Mouse (Mus musculus): Measurements from ENCODE around the gene Spata5.
"Not testable (repeated sequence)": the region's sequence is repeated elsewhere in the genome, so short reads cannot be mapped to it uniquely, and the experiment has no call there.

Spata5 gene

DNA sequence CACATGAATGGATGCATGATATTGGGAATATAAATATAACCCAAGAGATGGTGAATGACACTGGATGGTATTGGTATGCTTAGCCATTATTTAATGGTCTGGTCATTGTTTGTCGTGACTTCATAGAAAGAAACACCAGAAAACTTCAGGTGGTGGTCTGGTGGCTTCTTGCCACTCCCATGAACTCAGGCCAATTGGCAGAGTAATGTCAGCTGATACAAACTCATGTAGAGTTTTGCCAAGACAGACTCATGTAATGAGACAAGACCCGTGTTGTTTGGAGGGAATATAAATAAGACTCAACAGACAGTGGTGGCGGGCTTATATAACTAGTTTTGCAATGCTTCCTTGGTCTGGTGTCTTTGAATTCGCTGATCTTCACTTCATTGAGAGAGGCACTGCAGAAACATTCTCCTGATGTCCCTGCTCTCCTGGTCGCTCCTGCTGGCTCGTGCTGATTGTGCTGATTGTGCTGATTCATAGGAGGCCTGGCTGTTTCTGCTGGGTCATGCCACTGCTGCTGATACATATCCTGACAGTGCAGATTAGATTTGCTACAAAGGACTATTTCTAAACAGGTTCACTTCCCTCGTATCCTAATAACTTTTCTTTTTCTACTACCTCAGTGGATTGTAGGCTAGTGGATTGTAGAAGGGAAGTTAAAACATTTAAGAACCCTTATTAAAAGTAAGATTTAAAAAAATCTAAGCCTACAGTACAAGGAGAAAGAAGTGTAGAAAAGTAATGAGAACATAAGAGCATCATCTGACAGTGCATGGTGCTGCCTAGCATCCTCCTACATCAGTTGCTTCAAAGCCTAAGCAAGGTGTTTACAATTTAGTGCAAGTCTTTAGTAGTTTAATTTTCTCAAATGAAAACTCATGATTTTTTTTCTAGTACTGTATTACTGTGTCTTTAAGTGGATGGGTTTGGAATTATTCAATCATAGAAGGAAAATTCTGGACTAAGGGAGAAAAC is 90.6 kb downstream of the Spata5 start:
- peak; percentile 12 for DNase-seq (ENCODE audit: low spot score)

DNA sequence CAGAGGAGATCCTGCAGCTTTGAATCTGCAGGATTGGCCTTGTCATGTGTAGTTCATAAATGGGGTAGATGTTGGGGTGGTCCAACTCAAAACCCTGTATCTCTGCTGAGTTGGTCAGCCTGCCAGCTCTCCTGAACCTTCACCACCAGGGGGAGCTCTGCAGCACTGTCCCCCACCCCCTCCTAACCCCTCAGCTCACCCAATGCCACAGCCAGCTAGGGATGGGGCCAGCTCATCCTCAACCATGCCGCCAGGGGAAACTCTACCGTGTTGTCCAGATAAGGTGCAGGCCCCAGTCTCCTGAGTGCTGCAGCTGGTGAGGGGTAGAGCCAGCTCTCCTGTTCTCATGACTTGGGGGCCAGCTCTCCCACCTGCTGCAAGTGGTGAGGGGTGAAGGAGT is 95.8 kb downstream of the Spata5 start:
- DNase-seq (ENCODE audit: low spot score): peak; percentile 61

DNA sequence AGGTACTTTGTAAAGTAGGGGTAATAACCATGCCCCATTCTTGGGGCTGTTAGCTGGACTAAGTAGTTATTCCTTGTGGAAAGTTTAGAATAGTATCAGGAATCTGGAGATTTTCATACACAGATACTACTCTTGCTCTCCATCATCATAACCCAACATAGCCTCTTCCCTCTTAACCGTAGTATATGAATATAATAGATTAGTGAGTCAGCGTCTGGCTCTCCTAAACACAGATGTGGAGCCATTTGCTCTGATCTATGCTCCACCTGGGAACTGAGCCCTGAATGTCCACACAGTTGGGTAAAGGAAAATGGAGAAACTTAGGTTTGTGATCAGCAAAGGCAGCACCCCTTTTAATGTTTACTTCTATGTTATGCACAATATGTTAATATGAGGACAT is 96.7 kb downstream of the Spata5 start:
- DNase-seq (ENCODE audit: low spot score): no peak

- DNase-seq (ENCODE audit: low spot score): no peak
Measured at GRCm38 (mm10) chr3:37518611-37519010, 98.9 kb downstream of the Spata5 start.

DNA sequence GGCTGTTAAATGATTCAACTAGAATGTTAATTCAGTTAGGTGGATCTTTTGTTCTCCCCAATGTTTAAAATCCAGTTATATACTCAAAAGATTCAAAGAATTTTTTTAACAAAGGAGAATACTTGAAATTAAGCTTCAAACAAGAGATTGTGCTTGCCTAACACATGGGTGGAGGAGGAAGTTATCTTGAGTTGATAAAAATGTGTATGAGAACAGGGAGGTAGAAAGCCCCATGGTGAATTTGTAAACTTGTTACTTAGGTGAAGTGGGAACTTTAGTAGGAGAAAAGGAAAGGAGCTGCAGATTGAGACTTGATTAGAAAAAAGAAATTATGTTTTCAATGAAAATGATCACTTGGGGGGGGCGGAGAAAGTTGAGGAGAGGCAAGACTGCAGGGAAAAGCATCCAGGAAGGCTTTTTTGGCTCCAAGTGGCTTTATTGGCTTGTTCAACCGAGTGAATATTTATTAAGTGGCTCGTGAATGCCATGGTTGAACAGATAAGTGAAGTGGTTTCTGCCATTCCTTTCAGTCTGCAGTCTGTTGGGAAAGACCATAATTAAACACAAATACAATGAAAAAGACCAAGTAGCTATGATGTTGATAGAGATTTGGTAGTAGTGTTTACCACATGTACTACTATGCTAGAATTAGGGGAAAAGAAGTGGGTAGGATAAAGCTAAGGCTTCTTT is 100.8 kb downstream of the Spata5 start:
- DNase-seq (ENCODE audit: low spot score): no peak

GRCm38 (mm10) chr3:37532079-37532478 is 112.4 kb downstream of the Spata5 start:
- DNase-seq (ENCODE audit: low spot score): no peak

GRCm38 (mm10) chr3:37540701-37541100 is 121.0 kb downstream of the Spata5 start:
- DNase-seq (ENCODE audit: low spot score): not testable (repeated sequence)

DNA sequence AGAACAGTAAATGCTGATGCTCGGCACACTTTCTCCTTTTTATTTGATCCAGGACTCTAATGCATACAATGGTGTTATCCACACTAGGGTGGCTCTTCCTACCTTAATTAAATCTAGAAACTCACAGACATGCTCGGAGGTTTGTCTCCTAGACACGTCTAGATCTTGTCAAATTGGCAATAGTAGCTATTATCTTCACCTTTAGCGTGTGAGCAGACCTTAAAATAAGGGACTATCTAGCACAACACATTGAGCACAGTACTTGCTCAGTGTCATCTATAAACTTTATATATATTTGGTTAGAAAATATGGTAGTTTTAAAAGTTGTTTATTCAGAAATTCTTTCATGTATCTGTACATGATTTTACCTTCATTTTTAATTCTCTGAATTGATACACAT is 126.7 kb downstream of the Spata5 start:
- DNase-seq (ENCODE audit: low spot score): no peak

DNA sequence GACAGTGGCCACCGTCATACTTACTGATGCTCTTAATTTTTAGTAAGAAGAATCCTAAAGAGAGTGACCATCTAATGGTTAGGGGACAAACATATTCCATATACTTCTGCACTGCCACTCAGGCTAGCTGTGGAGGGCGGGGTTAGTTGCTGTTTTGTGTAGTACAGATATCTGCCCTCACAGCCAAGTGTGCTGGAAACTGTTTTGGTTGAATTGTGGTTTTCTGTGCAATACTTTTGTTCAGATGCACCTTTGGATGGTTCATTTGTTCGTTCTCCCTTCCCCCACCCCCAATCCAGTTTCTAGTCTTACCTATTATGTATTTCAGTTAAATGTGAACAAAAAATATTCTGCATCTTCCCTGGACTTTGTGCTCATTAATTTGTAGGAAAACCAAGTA is 130.5 kb downstream of the Spata5 start:
- DNase-seq (ENCODE audit: low spot score): no peak

GRCm38 (mm10) chr3:37550594-37550993 is 130.9 kb downstream of the Spata5 start:
- no peak for DNase-seq (ENCODE audit: low spot score)

DNA sequence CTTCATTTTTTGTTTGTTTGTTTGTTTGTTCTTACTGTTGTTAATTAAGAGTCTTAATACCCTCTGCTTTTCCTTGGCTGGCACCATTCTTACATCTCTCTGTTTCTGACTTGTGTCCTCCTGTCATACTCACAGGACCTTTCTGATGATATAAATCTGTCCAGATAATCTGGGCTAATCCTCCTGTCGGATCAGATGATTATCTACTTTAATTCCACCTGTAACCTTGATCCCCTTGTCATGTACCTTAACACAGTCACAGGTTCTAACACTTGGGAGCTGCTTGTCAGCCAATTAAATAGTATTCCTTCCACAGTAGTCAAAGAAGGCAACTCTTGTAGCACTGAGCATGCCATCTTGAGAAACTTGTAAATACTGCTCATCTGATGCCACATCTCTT is 131.8 kb downstream of the Spata5 start:
- no peak for DNase-seq (ENCODE audit: low spot score)

DNA sequence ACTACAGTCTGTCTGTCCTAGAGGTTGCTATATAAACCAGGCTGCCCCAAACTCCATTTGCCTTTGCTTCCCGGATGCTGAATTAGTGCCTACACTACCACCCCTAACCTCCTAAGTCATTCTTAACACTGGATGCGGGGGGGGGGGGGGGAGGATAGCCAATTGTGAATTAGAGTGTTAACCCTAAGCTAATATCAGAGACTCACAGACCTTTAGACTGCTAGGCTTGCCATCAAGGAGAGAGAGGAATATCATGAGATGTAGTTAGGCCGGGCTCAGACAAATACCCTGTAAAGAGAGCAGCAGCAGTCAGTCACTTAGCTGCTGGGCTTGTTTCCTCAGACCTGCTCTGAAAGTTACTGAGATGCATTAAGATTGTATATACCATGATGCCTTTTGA is 132.5 kb downstream of the Spata5 start:
- DNase-seq (ENCODE audit: low spot score): no peak

- no peak for DNase-seq (ENCODE audit: low spot score)
Measured at GRCm38 (mm10) chr3:37553371-37554033, 133.8 kb downstream of the Spata5 start.

DNA sequence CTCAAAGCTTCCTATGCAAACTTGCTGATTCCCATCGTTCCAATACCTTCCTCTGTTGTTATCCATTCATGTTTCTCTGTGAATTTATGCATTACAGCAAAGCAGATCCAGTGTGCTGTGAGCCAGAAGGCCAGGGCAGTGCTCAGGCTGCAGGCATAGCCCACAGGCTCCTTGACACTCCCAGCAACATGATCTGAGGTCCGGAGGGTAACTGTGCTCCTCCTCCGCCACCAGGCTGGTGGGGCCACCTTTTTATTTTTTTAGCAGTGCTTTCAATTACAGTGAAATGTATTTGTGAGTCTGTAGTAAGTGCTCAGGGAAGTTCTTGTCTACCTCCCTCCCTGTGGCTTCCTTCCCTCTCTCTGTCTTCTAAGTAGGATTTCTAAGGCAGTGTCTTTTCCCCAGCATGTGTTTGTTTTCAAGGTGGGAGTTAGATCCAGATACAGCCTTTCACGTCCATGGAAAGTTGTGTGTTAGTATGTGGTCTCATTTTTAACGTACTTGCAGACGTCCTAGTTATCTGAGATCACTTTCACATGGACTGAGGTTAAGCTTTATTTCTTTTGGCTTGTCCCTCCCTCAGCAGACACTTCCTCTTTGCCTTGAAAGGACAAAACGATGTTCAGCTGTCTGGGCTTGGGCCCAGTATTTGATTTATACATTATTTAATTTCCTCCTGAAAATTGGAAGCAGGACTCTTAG is 136.9 kb downstream of the Spata5 start:
- peak; percentile 10 for DNase-seq (ENCODE audit: low spot score)

- DNase-seq (ENCODE audit: low spot score): no peak
Measured at GRCm38 (mm10) chr3:37557741-37558479, 138.2 kb downstream of the Spata5 start.

- DNase-seq (ENCODE audit: low spot score): no peak
Measured at GRCm38 (mm10) chr3:37559339-37559738, 139.6 kb downstream of the Spata5 start.

- no peak for DNase-seq (ENCODE audit: low spot score)
Measured at GRCm38 (mm10) chr3:37561466-37561865, 141.8 kb downstream of the Spata5 start.

GRCm38 (mm10) chr3:37566097-37566496 is 146.4 kb downstream of the Spata5 start:
- DNase-seq (ENCODE audit: low spot score): no peak

GRCm38 (mm10) chr3:37567505-37567904 is 147.8 kb downstream of the Spata5 start:
- no peak for DNase-seq (ENCODE audit: low spot score)

GRCm38 (mm10) chr3:37568780-37569179 is 149.1 kb downstream of the Spata5 start:
- DNase-seq (ENCODE audit: low spot score): no peak

Data from embryo, embryonic 10.5 days (tissue).